Mouse (Mus musculus) liver, postnatal 0 days (tissue): Measurements from ENCODE around the gene Kctd5.

Experiments
- CTCF ChIP-seq: sonication (generic); IDR thresholded peaks from 2 replicates; pipeline ENCODE4 v1.5.1; 2016; ENCODE audit warnings: antibody characterized with exemption, low read depth
- EP300 ChIP-seq: IDR thresholded peaks from 2 replicates; pipeline ENCODE4 v1.6.1; 2016; ENCODE audit warnings: antibody characterized with exemption, low read depth, mild to moderate bottlenecking

GRCm38 (mm10) chr17:24113031-24113430, 39.7 kb upstream of the Kctd5 start:
- no peak for TF ChIP-seq CTCF
- TF ChIP-seq EP300: no peak
